Mouse (Mus musculus) testis, adult 2 months (tissue): ENCODE results near the gene Mgat4a. TPM values are rescaled to one million over a fixed set of nuclear protein-coding genes. Genes with fewer than 3 reads are reported as not detected.

Experiments
- H3K27ac ChIP-seq: fragments of 200-500 bp; 2 replicates; pipeline ENCODE4 v1.5.1; 2012; ENCODE audit warnings: low read depth, low read length; ENCODE audit not compliant: control insufficient read depth, insufficient read depth
- H3K27me3 ChIP-seq: fragments of 200-500 bp; 2 replicates; pipeline ENCODE4 v1.6.1; 2012; ENCODE audit warnings: mild to moderate bottlenecking, low read length, moderate library complexity; ENCODE audit not compliant: control insufficient read depth, insufficient read depth
- H3K36me3 ChIP-seq: fragments of 200-500 bp; 2 replicates; pipeline ENCODE4 v1.6.1; 2012; ENCODE audit warnings: mild to moderate bottlenecking, low read length; ENCODE audit not compliant: control insufficient read depth, insufficient read depth
- H3K4me1 ChIP-seq: fragments of 200-500 bp; 2 replicates; pipeline ENCODE4 v1.6.1; 2012; ENCODE audit warnings: low read length; ENCODE audit not compliant: control insufficient read depth, insufficient read depth
- H3K4me3 ChIP-seq: fragments of 200-500 bp; 2 replicates; pipeline ENCODE4 v1.5.1; 2012; ENCODE audit warnings: low read depth, mild to moderate bottlenecking, low read length, moderate library complexity, mixed read lengths; ENCODE audit not compliant: control insufficient read depth
- CTCF ChIP-seq: fragments of 200-500 bp; IDR thresholded peaks from 2 replicates; pipeline ENCODE4 v1.5.1; 2012; ENCODE audit warnings: low read depth, mild to moderate bottlenecking, inconsistent platforms, low read length, moderate library complexity; ENCODE audit not compliant: control insufficient read depth, insufficient read depth, insufficient replicate concordance
- POLR2A ChIP-seq: fragments of 200-500 bp; IDR thresholded peaks from 2 replicates; pipeline ENCODE4 v1.6.1; 2012; ENCODE audit warnings: low read depth, mild to moderate bottlenecking, inconsistent platforms, low read length, moderate library complexity; ENCODE audit not compliant: control insufficient read depth
- polyA plus RNA-seq: library from polyadenylated mRNA; depleted of rRNA; stranded (reverse); fragments of >200 nt; gene quantifications from 2 replicates; pipeline ENCODE4 v1.2.3, GENCODE M21; 2012

Mgat4a gene
- polyA plus RNA-seq, 1 experiment: 2.9 TPM

- no peaks in the 10 kb centered on the region for H3K4me1 ChIP-seq
- H3K36me3 ChIP-seq: no peaks in the 10 kb centered on the region
- H3K4me3 ChIP-seq: no peak overlapping the region
- no peaks in the 10 kb centered on the region for H3K27me3 ChIP-seq
- TF ChIP-seq CTCF (no peak), POLR2A (no peak)
- H3K27ac ChIP-seq: no peak overlapping the region
Observed at GRCm38 (mm10) chr1:37546398-37547051, 5.7 kb upstream of the Mgat4a start.

GRCm38 (mm10) chr1:37544251-37544650, 3.4 kb upstream of the Mgat4a start:
- no peak for TF ChIP-seq POLR2A
- no peak for TF ChIP-seq CTCF
- Histone ChIP-seq H3K4me1 (no peaks in the 10 kb centered on the region; the same call in 1 of the 2 replicates), H3K27me3 (no peaks in the 10 kb centered on the region), H3K27ac (no peak overlapping the region), H3K4me3 (no peak overlapping the region), H3K36me3 (no peaks in the 10 kb centered on the region)

GRCm38 (mm10) chr1:37543057-37543456, 2.2 kb upstream of the Mgat4a start:
- Histone ChIP-seq H3K4me3 (no peak overlapping the region), H3K27ac (no peak overlapping the region), H3K27me3 (no peaks in the 10 kb centered on the region), H3K4me1 (no peaks in the 10 kb centered on the region; the same call in 1 of the 2 replicates), H3K36me3 (no peaks in the 10 kb centered on the region)
- TF ChIP-seq POLR2A (no peak), CTCF (no peak)

GRCm38 (mm10) chr1:37539968-37540809, 627 bp downstream of the Mgat4a start:
- Histone ChIP-seq H3K4me3 (peak overlapping the region; percentile 63), H3K4me1 (no peaks in the 10 kb centered on the region; the same call in 1 of the 2 replicates), H3K27me3 (no peaks in the 10 kb centered on the region), H3K36me3 (no peaks in the 10 kb centered on the region), H3K27ac (no peak overlapping the region)
- TF ChIP-seq POLR2A (no peak), CTCF (no peak)

GRCm38 (mm10) chr1:37534532-37535108, 6.2 kb downstream of the Mgat4a start:
- no peak overlapping the region for H3K27ac ChIP-seq
- TF ChIP-seq POLR2A (no peak), CTCF (no peak)
- no peaks in the 10 kb centered on the region for H3K4me1 ChIP-seq
- no peaks in the 10 kb centered on the region for H3K27me3 ChIP-seq
- H3K36me3 ChIP-seq: no peaks in the 10 kb centered on the region
- no peak overlapping the region for H3K4me3 ChIP-seq

- H3K27me3 ChIP-seq: no peaks in the 10 kb centered on the region
- H3K4me3 ChIP-seq: no peak overlapping the region
- H3K36me3 ChIP-seq: no peaks in the 10 kb centered on the region
- H3K27ac ChIP-seq: no peak overlapping the region
- no peaks in the 10 kb centered on the region for H3K4me1 ChIP-seq
- TF ChIP-seq POLR2A (no peak), CTCF (no peak)
Observed at GRCm38 (mm10) chr1:37533181-37533580, 7.6 kb downstream of the Mgat4a start.

- Histone ChIP-seq H3K27ac (no peak overlapping the region), H3K27me3 (no peaks in the 10 kb centered on the region), H3K36me3 (no peaks in the 10 kb centered on the region), H3K4me3 (no peak overlapping the region), H3K4me1 (no peaks in the 10 kb centered on the region)
- TF ChIP-seq POLR2A (no peak), CTCF (no peak)
Observed at GRCm38 (mm10) chr1:37532533-37532840, 8.3 kb downstream of the Mgat4a start.
